Mouse (Mus musculus): ENCODE measurements around the gene Sox6. TPM values are rescaled to one million over a fixed set of nuclear protein-coding genes. Genes with fewer than 3 reads are reported as not detected.

Sox6 gene
- total RNA-seq, 2 experiments from 2014 or later: 0.45 to 0.99 TPM

GRCm38 (mm10) chr7:115903368-115903767, 135.2 kb downstream of the Sox6 start:
- no peak for ATAC-seq (ENCODE audit: poor library complexity, severe bottlenecking)

DNA sequence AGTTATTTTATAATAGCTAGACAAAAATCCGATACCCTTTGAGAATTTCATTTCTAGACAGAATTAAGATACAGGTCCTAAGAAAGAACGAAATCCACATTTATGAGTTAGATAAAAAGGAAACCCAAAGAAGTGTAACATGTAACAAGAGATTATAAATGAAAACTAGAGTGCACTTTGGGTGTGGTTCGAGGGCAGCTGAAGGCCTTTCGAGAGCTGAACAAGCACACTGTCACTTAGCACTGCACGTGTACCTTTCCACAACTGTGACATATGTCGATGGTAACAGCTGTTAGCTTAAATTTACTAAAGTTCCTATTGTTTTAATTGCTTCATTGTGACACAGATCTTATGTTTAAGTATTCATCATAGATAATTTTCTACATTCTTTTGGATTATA, 142.8 kb downstream of the Sox6 start:
- no peak for ATAC-seq (ENCODE audit: poor library complexity, severe bottlenecking)

DNA sequence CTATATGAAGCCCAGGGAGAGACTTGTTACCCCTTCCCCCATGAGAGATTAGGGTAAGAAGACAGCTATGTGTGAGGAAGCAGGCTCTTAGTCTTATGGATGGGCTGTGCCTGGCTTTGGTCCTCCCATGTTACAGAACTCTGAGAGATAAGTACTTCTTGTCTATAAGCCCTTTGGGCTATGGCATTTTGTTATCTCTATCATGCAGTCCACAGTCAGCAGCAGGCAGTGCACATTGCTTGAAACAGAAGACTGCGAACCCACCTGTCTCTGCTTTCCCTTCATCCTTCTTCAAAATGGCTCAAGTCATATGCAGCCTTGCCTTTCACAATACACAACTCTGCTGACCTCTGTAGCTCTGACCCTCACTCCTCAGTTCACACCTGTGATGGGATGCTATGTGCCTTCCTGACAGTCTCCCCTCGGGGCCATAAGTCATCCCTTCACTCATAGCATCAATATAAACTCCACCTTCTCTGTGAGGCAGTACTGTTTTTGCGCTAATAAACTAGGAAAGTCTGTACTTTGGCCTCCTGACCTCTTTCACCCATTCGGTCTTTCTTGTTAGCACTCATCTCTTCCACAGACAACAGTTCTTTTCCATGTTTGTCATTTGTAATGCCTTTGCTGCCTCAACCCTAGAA, 143.4 kb downstream of the Sox6 start:
- no peak for ATAC-seq (ENCODE audit: poor library complexity, severe bottlenecking)

- no peak for ATAC-seq (ENCODE audit: poor library complexity, severe bottlenecking)
Measured at GRCm38 (mm10) chr7:115891482-115891881, 147.1 kb downstream of the Sox6 start.

DNA sequence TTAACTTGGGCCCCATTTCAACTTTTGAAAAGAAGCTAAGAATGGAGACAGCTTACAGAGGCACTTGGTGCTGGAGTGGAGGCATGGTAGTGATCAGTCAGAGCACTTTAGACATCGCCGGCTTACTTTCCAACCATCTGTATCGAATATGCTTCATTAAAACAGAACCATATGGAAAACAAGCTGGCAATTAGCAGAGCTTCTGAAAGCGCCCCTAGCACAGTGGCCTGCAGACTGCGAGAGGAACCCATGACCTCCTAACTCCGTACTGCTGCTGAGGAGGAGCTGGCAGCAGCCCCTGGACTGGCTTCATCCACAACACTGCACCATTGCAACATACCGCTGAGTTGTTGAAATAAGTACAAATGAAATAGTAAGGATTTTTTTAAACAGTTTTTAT, 148.7 kb downstream of the Sox6 start:
- ATAC-seq (ENCODE audit: poor library complexity, severe bottlenecking): no peak

DNA sequence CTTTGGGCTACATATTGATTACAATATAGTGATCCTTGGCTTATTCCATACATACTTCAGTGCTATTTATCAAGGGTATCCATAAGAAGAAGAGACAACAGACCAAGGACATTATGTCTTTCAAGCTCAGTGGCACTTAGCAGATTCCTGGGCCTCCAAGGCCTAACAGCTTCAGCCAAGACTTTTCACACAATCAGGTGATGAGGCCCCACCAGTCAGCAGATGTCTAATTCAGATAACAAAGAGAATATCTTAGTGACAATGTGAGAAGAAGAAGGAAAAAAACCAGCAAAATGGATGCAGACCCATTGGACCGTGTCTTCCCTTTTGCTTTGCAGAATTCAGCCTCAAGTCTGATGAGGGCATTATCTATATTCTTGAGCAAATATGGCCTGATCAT, 150.0 kb downstream of the Sox6 start:
- ATAC-seq (ENCODE audit: poor library complexity, severe bottlenecking): no peak

DNA sequence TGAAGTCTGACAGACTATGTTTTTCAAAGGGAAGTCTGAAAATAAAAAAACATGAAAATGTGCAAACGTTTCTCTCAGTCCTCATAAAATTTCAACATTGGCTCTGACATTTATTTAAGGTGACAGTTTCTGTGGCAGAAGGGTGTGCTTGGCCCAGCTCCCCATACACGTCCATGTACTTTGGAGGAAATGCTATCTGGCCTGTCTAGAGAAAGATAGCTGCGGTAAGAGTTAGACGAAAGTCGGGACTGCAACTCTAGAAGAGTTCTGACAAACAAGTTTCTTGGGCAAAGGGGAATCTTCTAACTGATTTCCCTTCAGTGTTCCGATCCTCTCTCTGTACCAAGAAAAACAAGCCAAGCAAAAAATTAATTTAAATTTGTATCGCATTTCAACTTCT, 150.5 kb downstream of the Sox6 start:
- ATAC-seq (ENCODE audit: poor library complexity, severe bottlenecking): no peak

DNA sequence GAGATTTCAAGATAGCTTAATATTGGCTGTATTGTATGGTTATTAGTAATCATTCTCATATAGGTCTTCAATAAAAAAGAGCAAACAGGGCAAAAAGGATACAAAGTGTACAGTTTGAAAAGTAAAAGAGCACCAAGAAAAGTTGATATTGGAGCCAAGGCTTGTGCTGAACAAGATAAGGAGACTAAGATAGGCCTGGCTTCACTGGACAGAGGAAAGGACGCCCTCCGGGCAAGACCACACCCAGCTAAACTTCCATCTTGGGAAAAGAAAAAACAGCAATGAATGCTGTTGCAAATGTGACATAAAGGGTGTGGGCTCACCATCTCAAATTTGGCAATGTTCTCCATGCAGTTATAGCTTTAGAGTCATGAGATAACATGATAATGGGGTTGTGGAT, 165.7 kb downstream of the Sox6 start:
- no peak for ATAC-seq (ENCODE audit: poor library complexity, severe bottlenecking)

- ATAC-seq (ENCODE audit: poor library complexity, severe bottlenecking): no peak
Measured at GRCm38 (mm10) chr7:115868504-115868903, 170.1 kb downstream of the Sox6 start.

- ATAC-seq (ENCODE audit: poor library complexity, severe bottlenecking): no peak
Measured at GRCm38 (mm10) chr7:115867518-115868270, 170.9 kb downstream of the Sox6 start.

DNA sequence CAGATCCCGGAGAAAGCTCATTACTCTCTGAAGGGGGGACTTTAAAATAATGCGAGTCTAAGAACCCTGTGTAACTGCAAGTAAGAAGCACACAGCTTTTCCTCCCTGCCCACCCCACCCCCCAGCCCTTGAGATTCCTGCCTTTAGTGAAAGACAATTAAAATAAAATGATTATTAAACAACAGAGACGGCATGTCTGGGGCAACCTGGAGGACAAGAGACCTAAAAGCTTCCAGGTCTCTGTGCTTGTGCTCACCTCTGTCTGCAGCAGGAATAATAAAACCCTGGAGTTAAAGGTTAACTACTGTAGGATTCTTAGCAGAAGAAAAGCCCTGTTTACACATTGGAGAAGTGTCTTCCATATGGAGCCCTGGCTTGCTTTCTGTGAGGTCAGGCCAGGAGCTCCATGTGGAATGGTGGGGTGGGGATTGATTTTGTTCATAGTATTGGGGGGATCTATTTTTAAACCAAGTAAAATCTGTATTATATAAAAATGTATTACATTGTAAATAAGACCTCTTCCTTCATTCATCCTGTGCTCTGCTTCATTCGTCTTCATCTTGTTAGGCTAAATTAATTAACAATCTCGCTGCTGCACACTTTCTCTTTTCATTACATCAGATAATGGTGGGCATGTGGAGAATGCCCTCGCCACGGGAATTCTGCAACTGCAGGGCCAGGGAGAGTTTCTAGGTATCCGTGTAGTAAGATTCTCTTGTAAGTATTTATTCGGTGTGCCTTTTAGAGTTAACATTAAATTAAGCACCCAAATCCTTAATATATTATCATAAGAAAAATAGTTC, 171.7 kb downstream of the Sox6 start:
- no peak for ATAC-seq (ENCODE audit: poor library complexity, severe bottlenecking)

- no peak for ATAC-seq (ENCODE audit: poor library complexity, severe bottlenecking)
Measured at GRCm38 (mm10) chr7:115865979-115866697, 172.5 kb downstream of the Sox6 start.

GRCm38 (mm10) chr7:115865231-115865630, 173.4 kb downstream of the Sox6 start:
- no peak for ATAC-seq (ENCODE audit: poor library complexity, severe bottlenecking)

- peak; percentile 18; the same call in 1 of the 2 replicates for ATAC-seq (ENCODE audit: poor library complexity, severe bottlenecking)
Measured at GRCm38 (mm10) chr7:115864411-115864810, 174.2 kb downstream of the Sox6 start.

- ATAC-seq (ENCODE audit: poor library complexity, severe bottlenecking): no peak
Measured at GRCm38 (mm10) chr7:115859691-115860401, 178.8 kb downstream of the Sox6 start.

DNA sequence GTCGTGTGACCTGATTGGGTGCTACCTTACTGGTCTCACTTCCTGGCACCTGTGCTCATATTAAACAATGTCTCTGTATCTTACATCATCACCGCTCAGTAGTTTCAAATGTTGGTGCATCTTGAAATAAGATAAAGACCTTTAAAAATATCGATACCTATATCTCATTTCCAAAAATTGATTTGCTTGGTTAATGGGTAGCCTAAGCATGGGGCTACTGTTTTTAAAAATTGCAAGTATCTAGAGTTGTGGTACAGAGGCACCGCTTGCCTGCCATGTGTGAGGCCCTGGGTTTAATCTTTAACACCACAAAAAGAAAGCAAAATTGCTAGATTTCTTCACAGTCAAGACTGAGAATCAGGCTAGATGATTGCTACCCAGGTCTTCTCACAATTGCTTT, 187.5 kb downstream of the Sox6 start:
- ATAC-seq (ENCODE audit: poor library complexity, severe bottlenecking): no peak

- ATAC-seq (ENCODE audit: poor library complexity, severe bottlenecking): no peak
Measured at GRCm38 (mm10) chr7:115845791-115846366, 192.7 kb downstream of the Sox6 start.

- ATAC-seq (ENCODE audit: poor library complexity, severe bottlenecking): 0 out of 2 replicates have a peak, but pooled peaks have one; percentile 20
Measured at GRCm38 (mm10) chr7:115844910-115845309, 193.7 kb downstream of the Sox6 start.

DNA sequence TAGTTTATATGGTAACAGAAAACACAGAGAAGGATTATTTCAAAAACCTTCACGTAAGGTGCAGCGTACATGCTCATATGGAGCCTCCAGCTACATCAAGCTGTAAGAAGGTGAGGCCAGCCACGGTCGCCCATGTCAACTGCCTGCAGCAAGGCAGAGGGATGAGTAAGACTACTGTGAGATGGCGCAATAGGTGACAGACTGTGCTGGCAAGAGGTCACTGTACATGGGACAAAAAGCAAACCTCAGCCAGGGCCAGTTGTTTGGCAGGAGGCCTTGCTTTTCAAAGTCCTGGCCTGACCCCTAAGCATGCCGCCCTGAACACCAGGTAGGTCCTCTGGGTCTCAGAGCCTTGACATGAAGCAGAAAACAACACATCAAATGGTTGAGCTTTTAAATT, 194.2 kb downstream of the Sox6 start:
- peak; percentile 92 for ATAC-seq (ENCODE audit: poor library complexity, severe bottlenecking)

DNA sequence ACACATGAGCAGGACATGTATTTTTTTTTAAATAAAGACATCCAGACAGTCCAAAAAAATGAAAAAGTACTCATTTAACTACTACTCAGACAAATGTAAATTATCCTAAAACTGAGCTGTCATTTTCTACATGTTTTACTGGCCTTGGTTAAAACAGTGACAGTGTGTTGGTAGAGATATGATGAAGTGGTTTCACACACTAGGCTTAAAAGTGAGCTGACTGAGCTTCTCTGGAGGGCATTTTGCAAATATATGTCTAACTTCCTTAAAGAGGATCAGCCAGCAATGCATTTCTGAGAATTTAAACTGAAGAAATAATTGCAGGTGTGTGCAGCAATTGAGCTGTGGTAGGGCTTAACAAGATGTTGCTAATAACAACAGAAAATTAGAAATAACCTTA, 196.3 kb downstream of the Sox6 start:
- no peak for ATAC-seq (ENCODE audit: poor library complexity, severe bottlenecking)

Data from megakaryocyte, adult 5-6 weeks (primary cell).